Mouse (Mus musculus): ENCODE results near the gene Gstm1. TPM values are rescaled to one million over a fixed set of nuclear protein-coding genes. Genes with fewer than 3 reads are reported as not detected.
"Not testable (repeated sequence)": the region's sequence is repeated elsewhere in the genome, so short reads cannot be mapped to it uniquely, and the experiment has no call there.

Gstm1 gene
- polyA plus RNA-seq, 1 experiment from 2014 or later = 63.8 TPM

DNA sequence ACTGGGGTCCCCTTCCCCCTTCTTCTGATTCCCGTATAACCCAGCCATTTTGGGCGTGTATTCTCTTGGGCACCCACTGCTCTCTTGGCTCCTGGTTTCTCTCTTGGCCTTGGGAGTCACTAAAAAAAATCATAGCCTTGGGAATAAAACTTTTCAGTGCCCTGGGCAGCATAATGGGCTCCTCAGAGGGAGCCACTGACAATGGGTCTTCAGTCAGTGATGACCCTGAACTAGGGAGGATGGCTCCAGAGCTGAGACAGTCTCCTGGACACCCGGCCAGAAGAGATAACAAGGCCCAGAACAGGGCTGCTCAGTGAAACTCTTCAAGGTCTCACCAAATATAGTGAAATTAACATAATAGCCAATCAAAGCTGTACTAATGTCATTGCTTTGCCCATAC is 19.2 kb downstream of the Gstm1 start:
- no peak overlapping the region for H3K4me2 ChIP-seq (ENCODE audit: low read length)
- no peak for ATAC-seq (ENCODE audit: insufficient number of reproducible peaks, insufficient read depth, low FRiP score, low read depth)
- no peak overlapping the region for H3K9ac ChIP-seq (ENCODE audit: low read length)
- WGBS = 79% methylated on average over 3 of the region's 3 CpGs
- H3K4me3 ChIP-seq (ENCODE audit: control insufficient read depth in 1 of 2, insufficient read depth in 1 of 2, low read depth in 1 of 2, low read length in 2 of 2) = no peak overlapping the region
- no peaks in the 10 kb centered on the region for H3K36me3 ChIP-seq (ENCODE audit: control insufficient read depth, insufficient read depth, low read length)
- no peaks in the 10 kb centered on the region for H3K9me3 ChIP-seq (ENCODE audit: control insufficient read depth, low read length)
- H3K4me1 ChIP-seq (ENCODE audit: control insufficient read depth in 2 of 2, insufficient read depth in 2 of 2, low read length in 2 of 2) = no peaks in the 10 kb centered on the region
- no peak overlapping the region for H3K27ac ChIP-seq (replicated peaks in 1 of 2; ENCODE audit: control insufficient read depth in 1 of 2, insufficient read depth in 1 of 2, low read depth in 2 of 2, low read length in 2 of 2)
- H3K27me3 ChIP-seq (ENCODE audit: control insufficient read depth, insufficient read depth, low read length) = no peaks in the 10 kb centered on the region

DNA sequence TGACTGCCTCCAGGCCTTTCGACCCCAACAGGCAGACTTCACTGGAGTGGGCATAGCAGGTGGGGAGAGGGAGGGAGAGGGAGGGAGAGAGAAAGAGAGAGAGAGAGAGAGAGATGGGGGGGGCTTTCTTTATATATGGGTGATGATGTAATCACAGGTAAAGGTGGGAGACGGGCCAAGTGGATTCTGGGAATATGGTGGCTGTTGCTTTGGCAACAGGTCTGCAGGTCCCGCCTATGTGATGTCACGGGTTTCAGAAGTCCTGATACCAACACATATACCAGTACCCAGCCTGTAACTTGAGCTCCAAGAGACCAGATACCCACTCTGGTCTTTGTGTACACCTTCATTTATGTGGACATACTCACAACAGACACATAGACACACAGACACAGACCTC is 21.2 kb downstream of the Gstm1 start:
- no peak overlapping the region for H3K4me2 ChIP-seq (ENCODE audit: low read length)
- 76% methylated on average over 4 of the region's 4 CpGs for WGBS
- H3K4me1 ChIP-seq (ENCODE audit: control insufficient read depth in 2 of 2, insufficient read depth in 2 of 2, low read length in 2 of 2) = no peaks in the 10 kb centered on the region

DNA sequence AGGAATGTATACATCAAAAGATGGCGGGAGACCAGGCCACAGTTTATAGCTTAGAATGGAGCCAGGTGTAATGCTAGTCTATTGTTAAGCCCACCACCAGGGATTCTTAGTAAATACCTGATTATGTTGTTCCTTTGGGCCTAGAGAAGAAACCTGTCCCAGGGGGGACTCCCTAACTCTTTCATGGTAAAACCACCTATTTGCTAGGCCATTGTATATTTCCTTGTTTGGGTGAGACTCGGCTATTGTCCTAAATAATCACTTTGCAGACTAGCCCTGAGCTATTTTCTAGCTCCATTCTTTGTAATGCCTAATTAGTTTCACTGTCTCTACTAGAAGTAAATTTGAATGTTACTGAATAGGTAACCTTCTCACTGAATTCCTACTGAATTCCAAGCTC is 21.8 kb downstream of the Gstm1 start:
- not testable (repeated sequence) for H3K9ac ChIP-seq (ENCODE audit: low read length); H3K27ac ChIP-seq (replicated peaks in 1 of 2; ENCODE audit: control insufficient read depth in 1 of 2, insufficient read depth in 1 of 2, low read depth in 2 of 2, low read length in 2 of 2); H3K4me2 ChIP-seq (ENCODE audit: low read length); ATAC-seq (ENCODE audit: insufficient number of reproducible peaks, insufficient read depth, low FRiP score, low read depth); H3K27me3 ChIP-seq (ENCODE audit: control insufficient read depth, insufficient read depth, low read length); H3K9me3 ChIP-seq (ENCODE audit: control insufficient read depth, low read length); H3K36me3 ChIP-seq (ENCODE audit: control insufficient read depth, insufficient read depth, low read length); H3K4me1 ChIP-seq (ENCODE audit: control insufficient read depth in 2 of 2, insufficient read depth in 2 of 2, low read length in 2 of 2); H3K4me3 ChIP-seq (ENCODE audit: control insufficient read depth in 1 of 2, insufficient read depth in 1 of 2, low read depth in 1 of 2, low read length in 2 of 2)
- WGBS = 84% methylated on average over 2 of the region's 2 CpGs

More for the DNA sequence above, 21.2 kb downstream of the Gstm1 start:
- no peak overlapping the region for H3K4me3 ChIP-seq (ENCODE audit: control insufficient read depth in 1 of 2, insufficient read depth in 1 of 2, low read depth in 1 of 2, low read length in 2 of 2)
- H3K9ac ChIP-seq (ENCODE audit: low read length) = no peak overlapping the region
- H3K9me3 ChIP-seq (ENCODE audit: control insufficient read depth, low read length) = no peaks in the 10 kb centered on the region
- H3K27ac ChIP-seq (replicated peaks in 1 of 2; ENCODE audit: control insufficient read depth in 1 of 2, insufficient read depth in 1 of 2, low read depth in 2 of 2, low read length in 2 of 2) = no peak overlapping the region
- ATAC-seq (ENCODE audit: insufficient number of reproducible peaks, insufficient read depth, low FRiP score, low read depth) = no peak
- H3K36me3 ChIP-seq (ENCODE audit: control insufficient read depth, insufficient read depth, low read length) = no peaks in the 10 kb centered on the region
- no peaks in the 10 kb centered on the region for H3K27me3 ChIP-seq (ENCODE audit: control insufficient read depth, insufficient read depth, low read length)

DNA sequence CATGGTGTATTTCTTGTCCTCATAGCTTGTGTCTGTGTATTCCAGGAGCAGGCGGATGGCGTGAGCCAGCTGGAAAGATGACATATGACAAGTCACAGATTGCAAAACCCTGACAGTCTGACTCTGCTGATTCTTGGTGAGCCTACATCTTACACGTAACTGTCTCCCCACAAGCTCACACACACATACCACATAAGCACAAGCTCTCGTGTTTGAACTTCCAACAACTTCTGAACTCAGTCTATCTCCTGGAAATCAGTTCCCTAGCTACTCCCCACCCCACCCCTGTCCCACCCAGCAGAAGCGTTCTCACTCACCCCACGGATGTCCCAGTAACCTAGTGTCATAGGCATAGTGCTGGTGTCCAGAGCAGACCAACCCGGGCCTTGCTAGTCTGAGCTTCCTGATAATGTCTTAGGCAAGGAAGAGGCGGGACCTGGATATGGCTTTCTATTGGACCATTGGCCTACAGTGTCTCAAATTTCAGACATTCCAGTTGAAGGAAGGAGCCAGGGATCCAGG is 31.7 kb downstream of the Gstm1 start, which contains the start of gene Gstm2:
Gstm2 (minus strand) TSS at position 413 of the 522 bp plus-strand sequence.
- ATAC-seq (ENCODE audit: insufficient number of reproducible peaks, insufficient read depth, low FRiP score, low read depth) = peak; percentile 77; the same call in 1 of the 2 replicates
- H3K27ac ChIP-seq (replicated peaks in 1 of 2; ENCODE audit: control insufficient read depth in 1 of 2, insufficient read depth in 1 of 2, low read depth in 2 of 2, low read length in 2 of 2) = peak within 1 kb of the TSS; percentile 22 to 66; a peak in 3 of 4 replicates
- peaks cover 5 to 7% of the 10 kb centered on the region in 2 experiments for H3K4me1 ChIP-seq (ENCODE audit: control insufficient read depth in 2 of 2, insufficient read depth in 2 of 2, low read length in 2 of 2)
- no peaks in the 10 kb centered on the region for H3K27me3 ChIP-seq (ENCODE audit: control insufficient read depth, insufficient read depth, low read length)
- H3K4me3 ChIP-seq (ENCODE audit: control insufficient read depth in 1 of 2, insufficient read depth in 1 of 2, low read depth in 1 of 2, low read length in 2 of 2) = peak within 1 kb of the TSS; percentile 18 to 26; a peak in 2 of 4 replicates
- no peaks in the 10 kb centered on the region for H3K36me3 ChIP-seq (ENCODE audit: control insufficient read depth, insufficient read depth, low read length)
- H3K4me2 ChIP-seq (ENCODE audit: low read length) = peak within 1 kb of the TSS; percentile 52
- no peaks in the 10 kb centered on the region for H3K9me3 ChIP-seq (ENCODE audit: control insufficient read depth, low read length)
- whole genome bisulfite sequencing = 26% methylated on average over 8 of the region's 8 CpGs
- peak within 1 kb of the TSS; percentile 13; the same call in 1 of the 2 replicates for H3K9ac ChIP-seq (ENCODE audit: low read length)

DNA sequence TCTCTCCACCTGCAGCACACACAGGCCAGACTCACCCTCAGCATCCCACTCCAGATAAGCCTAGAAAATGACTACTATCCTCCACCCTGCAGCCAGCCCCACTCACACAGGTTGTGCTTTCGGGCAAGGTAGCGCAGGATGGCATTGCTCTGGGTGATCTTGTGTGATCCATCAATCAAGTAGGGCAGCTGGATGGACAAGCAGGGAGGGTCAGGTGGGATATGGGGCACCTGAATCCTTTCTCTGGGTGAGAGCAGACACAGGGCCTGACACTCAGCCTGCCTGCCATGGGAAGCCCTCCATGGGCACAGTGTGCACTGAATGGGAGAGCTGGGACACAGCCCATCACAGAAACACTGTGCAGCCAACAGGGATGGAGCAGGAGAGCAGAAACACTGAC is 32.6 kb downstream of the Gstm1 start:
- 95% methylated on average over 2 of the region's 2 CpGs for WGBS
- not testable (repeated sequence) for H3K4me3 ChIP-seq (ENCODE audit: control insufficient read depth in 1 of 2, insufficient read depth in 1 of 2, low read depth in 1 of 2, low read length in 2 of 2); H3K9me3 ChIP-seq (ENCODE audit: control insufficient read depth, low read length); ATAC-seq (ENCODE audit: insufficient number of reproducible peaks, insufficient read depth, low FRiP score, low read depth); H3K4me1 ChIP-seq (ENCODE audit: control insufficient read depth in 2 of 2, insufficient read depth in 2 of 2, low read length in 2 of 2); H3K4me2 ChIP-seq (ENCODE audit: low read length); H3K36me3 ChIP-seq (ENCODE audit: control insufficient read depth, insufficient read depth, low read length); H3K27ac ChIP-seq (replicated peaks in 1 of 2; ENCODE audit: control insufficient read depth in 1 of 2, insufficient read depth in 1 of 2, low read depth in 2 of 2, low read length in 2 of 2); H3K9ac ChIP-seq (ENCODE audit: low read length); H3K27me3 ChIP-seq (ENCODE audit: control insufficient read depth, insufficient read depth, low read length)

DNA sequence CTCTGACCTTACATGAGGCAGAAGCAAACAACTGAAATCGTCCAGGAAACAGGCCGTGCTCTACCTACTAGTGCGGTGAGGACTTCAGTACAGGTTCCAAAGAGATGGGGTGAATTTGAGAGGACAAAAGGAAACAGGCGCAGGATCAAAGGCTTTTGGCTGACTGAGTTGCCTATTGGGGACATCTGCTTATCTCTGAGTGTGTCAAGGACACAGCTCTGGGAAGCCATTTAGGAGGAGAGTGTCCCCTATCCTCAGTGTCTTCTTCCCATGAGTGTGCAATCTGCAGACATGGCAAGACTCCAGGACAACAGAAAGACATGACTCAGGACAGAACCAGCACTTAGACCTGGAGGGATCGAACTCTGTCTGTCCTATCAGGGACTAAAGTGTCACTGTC is 33.3 kb downstream of the Gstm1 start:
- 75% methylated on average over 5 of the region's 5 CpGs for WGBS
- no peak overlapping the region for H3K27ac ChIP-seq (replicated peaks in 1 of 2; ENCODE audit: control insufficient read depth in 1 of 2, insufficient read depth in 1 of 2, low read depth in 2 of 2, low read length in 2 of 2)
- H3K27me3 ChIP-seq (ENCODE audit: control insufficient read depth, insufficient read depth, low read length) = no peaks in the 10 kb centered on the region
- H3K4me2 ChIP-seq (ENCODE audit: low read length) = no peak overlapping the region
- H3K4me3 ChIP-seq (ENCODE audit: control insufficient read depth in 1 of 2, insufficient read depth in 1 of 2, low read depth in 1 of 2, low read length in 2 of 2) = no peak overlapping the region
- peaks cover 5 to 7% of the 10 kb centered on the region in 2 experiments for H3K4me1 ChIP-seq (ENCODE audit: control insufficient read depth in 2 of 2, insufficient read depth in 2 of 2, low read length in 2 of 2)
- H3K36me3 ChIP-seq (ENCODE audit: control insufficient read depth, insufficient read depth, low read length) = no peaks in the 10 kb centered on the region
- no peak overlapping the region for H3K9ac ChIP-seq (ENCODE audit: low read length)
- no peak for ATAC-seq (ENCODE audit: insufficient number of reproducible peaks, insufficient read depth, low FRiP score, low read depth)
- no peaks in the 10 kb centered on the region for H3K9me3 ChIP-seq (ENCODE audit: control insufficient read depth, low read length)

DNA sequence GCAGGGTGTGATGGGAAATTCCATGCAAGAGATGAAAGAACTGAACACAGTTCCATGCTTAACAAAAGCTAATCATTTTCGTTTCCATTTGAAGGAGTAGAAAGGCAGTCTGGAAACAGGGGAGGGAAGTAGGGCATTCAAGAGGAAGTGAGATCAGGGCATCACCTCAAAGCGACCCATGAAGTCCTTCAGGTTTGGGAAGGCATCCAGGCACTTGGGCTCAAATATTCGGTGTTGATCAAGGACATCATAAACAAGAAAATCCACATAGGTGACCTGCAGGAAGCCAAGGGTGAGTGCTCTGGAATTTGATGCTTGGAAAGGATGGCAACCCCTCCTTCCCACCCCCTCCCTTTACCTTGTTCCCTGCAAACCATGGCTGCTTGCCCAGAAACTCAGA is 34.0 kb downstream of the Gstm1 start:
- H3K4me2 ChIP-seq (ENCODE audit: low read length) = no peak overlapping the region
- no peaks in the 10 kb centered on the region for H3K36me3 ChIP-seq (ENCODE audit: control insufficient read depth, insufficient read depth, low read length)
- ATAC-seq (ENCODE audit: insufficient number of reproducible peaks, insufficient read depth, low FRiP score, low read depth) = no peak
- no peaks in the 10 kb centered on the region for H3K9me3 ChIP-seq (ENCODE audit: control insufficient read depth, low read length)
- no peak overlapping the region for H3K4me3 ChIP-seq (ENCODE audit: control insufficient read depth in 1 of 2, insufficient read depth in 1 of 2, low read depth in 1 of 2, low read length in 2 of 2)
- WGBS = 68% methylated on average over 3 of the region's 3 CpGs
- no peaks in the 10 kb centered on the region for H3K27me3 ChIP-seq (ENCODE audit: control insufficient read depth, insufficient read depth, low read length)
- H3K9ac ChIP-seq (ENCODE audit: low read length) = no peak overlapping the region
- peaks cover 5 to 7% of the 10 kb centered on the region in 2 experiments for H3K4me1 ChIP-seq (ENCODE audit: control insufficient read depth in 2 of 2, insufficient read depth in 2 of 2, low read length in 2 of 2)
- no peak overlapping the region for H3K27ac ChIP-seq (replicated peaks in 1 of 2; ENCODE audit: control insufficient read depth in 1 of 2, insufficient read depth in 1 of 2, low read depth in 2 of 2, low read length in 2 of 2)

DNA sequence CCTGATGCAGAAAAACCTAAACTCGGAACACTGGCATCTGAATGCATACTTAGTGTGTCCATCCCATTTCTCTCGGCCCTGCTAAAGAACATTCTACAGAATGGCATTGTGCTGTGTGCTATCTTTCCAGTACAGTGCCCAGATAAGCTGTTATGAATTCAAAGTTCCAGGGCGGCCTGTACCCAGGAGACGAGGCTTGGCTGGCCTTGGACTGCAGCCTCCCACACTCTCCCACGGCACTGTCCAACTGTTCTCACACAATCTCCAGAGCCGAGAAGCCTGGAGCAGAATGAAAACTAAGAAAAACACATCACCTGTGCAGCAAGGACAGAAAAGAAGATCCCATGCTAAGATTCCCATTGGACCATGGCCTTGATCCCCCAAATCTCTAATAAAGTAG is 35.0 kb downstream of the Gstm1 start:
- H3K27me3 ChIP-seq (ENCODE audit: control insufficient read depth, insufficient read depth, low read length) = no peaks in the 10 kb centered on the region
- no peaks in the 10 kb centered on the region for H3K9me3 ChIP-seq (ENCODE audit: control insufficient read depth, low read length)
- H3K27ac ChIP-seq (replicated peaks in 1 of 2; ENCODE audit: control insufficient read depth in 1 of 2, insufficient read depth in 1 of 2, low read depth in 2 of 2, low read length in 2 of 2) = no peak overlapping the region
- no peak overlapping the region for H3K9ac ChIP-seq (ENCODE audit: low read length)
- H3K36me3 ChIP-seq (ENCODE audit: control insufficient read depth, insufficient read depth, low read length) = no peaks in the 10 kb centered on the region
- 67% methylated on average over 6 of the region's 6 CpGs for WGBS
- peaks cover 5 to 7% of the 10 kb centered on the region in 2 experiments for H3K4me1 ChIP-seq (ENCODE audit: control insufficient read depth in 2 of 2, insufficient read depth in 2 of 2, low read length in 2 of 2)
- no peak overlapping the region for H3K4me3 ChIP-seq (ENCODE audit: control insufficient read depth in 1 of 2, insufficient read depth in 1 of 2, low read depth in 1 of 2, low read length in 2 of 2)
- H3K4me2 ChIP-seq (ENCODE audit: low read length) = no peak overlapping the region
- no peak for ATAC-seq (ENCODE audit: insufficient number of reproducible peaks, insufficient read depth, low FRiP score, low read depth)
